Mouse (Mus musculus) monocyte, adult 2 months (primary cell): Measurements from ENCODE around the gene Vars.
"Not testable (repeated sequence)": the region's sequence is repeated elsewhere in the genome, so short reads cannot be mapped to it uniquely, and the experiment has no call there.

Experiments
- DNase-seq, 2 experiments: peaks; one replicate each; pipeline ENCODE4 v3.0.0; 2022; ENCODE audit warnings: low spot score in 2 of 2, low read depth in 1 of 2

Gene Vars

GRCm38 (mm10) chr17:35000717-35001451 is at the start of gene Vars:
TSS of gene Vars (plus strand) at chr17:35000987.
- DNase-seq, result peak; percentile 71 to 81

- no peak for DNase-seq
Observed at GRCm38 (mm10) chr17:34951636-34952377, 49.0 kb upstream of the Vars start.

- peak in 1 of 2 experiments; percentile 61 for DNase-seq
Observed at GRCm38 (mm10) chr17:34952378-34953040, 48.3 kb upstream of the Vars start.

GRCm38 (mm10) chr17:34953258-34953657 is 47.5 kb upstream of the Vars start:
- no peak for DNase-seq

GRCm38 (mm10) chr17:34953904-34954303 is 46.9 kb upstream of the Vars start:
- DNase-seq, result no peak

- DNase-seq, result no peak
Observed at GRCm38 (mm10) chr17:34954831-34955230, 46.0 kb upstream of the Vars start.

GRCm38 (mm10) chr17:34955884-34956283 is 44.9 kb upstream of the Vars start:
- no peak for DNase-seq

- no peak for DNase-seq
Observed at GRCm38 (mm10) chr17:34956340-34956739, 44.4 kb upstream of the Vars start.

- not testable (repeated sequence) for DNase-seq
Observed at GRCm38 (mm10) chr17:34957291-34957690, 43.5 kb upstream of the Vars start.

GRCm38 (mm10) chr17:34957966-34958365 is 42.8 kb upstream of the Vars start:
- not testable (repeated sequence) for DNase-seq

- DNase-seq, result not testable (repeated sequence)
Observed at GRCm38 (mm10) chr17:34958734-34959129, 42.1 kb upstream of the Vars start.

GRCm38 (mm10) chr17:34959130-34959778 is 41.5 kb upstream of the Vars start, which contains the start of gene Hspa1b:
TSS of gene Hspa1b (minus strand) at chr17:34959238.
- DNase-seq, result peak in 1 of 2 experiments; percentile 70

- DNase-seq, result no peak
Observed at GRCm38 (mm10) chr17:34959881-34960515, 40.8 kb upstream of the Vars start.

GRCm38 (mm10) chr17:34960702-34961493 is 39.9 kb upstream of the Vars start:
- no peak for DNase-seq

GRCm38 (mm10) chr17:34962125-34962524 is 38.7 kb upstream of the Vars start:
- no peak for DNase-seq

GRCm38 (mm10) chr17:34962841-34963240 is 37.9 kb upstream of the Vars start:
- DNase-seq, result no peak

- no peak for DNase-seq
Observed at GRCm38 (mm10) chr17:34964640-34965049, 36.1 kb upstream of the Vars start.

- no peak for DNase-seq
Observed at GRCm38 (mm10) chr17:34965627-34966026, 35.2 kb upstream of the Vars start.

- DNase-seq, result not testable (repeated sequence)
Observed at GRCm38 (mm10) chr17:34969822-34970221, 31.0 kb upstream of the Vars start, which contains the start of gene Gm20481. TSS of gene Gm20481 (plus strand) at chr17:34969912.

- DNase-seq, result not testable (repeated sequence)
Observed at GRCm38 (mm10) chr17:34970850-34971249, 29.9 kb upstream of the Vars start.
